Mouse (Mus musculus) right cerebral cortex, postnatal 14 days (tissue): ENCODE data around the gene Clec4a2.
"Not testable (repeated sequence)": the region's sequence is repeated elsewhere in the genome, so short reads cannot be mapped to it uniquely, and the experiment has no call there.

Source experiments
- DNase-seq: peaks from one replicate; pipeline ENCODE4 v3.0.0; 2022

Clec4a2 gene

DNA sequence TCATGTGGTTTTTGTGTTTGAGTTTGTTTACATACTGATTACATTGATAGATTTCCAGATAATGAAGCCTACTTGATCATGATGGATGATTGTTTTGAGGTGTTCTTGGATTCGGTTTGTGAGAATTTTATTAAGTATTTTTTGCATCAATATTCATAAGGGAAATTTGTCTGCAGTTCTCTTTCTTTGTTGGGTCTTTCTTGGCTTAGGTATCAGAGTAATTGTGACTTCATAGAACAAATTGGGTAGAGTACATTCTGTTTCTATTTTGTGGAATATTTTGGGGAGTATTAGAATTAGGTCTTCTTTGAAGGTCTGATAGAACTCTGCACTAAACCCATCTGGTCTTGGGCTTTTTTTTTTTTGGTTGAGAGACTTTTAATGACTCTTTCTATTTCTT lies at the start of gene Clec4a2:
TSS of gene Clec4a2 (plus strand) at position 301 of the 400 bp plus-strand sequence.
- not testable (repeated sequence) for DNase-seq

- DNase-seq = no peak
Measured at GRCm38 (mm10) chr6:123095125-123095843, 10.9 kb upstream of the Clec4a2 start.

DNA sequence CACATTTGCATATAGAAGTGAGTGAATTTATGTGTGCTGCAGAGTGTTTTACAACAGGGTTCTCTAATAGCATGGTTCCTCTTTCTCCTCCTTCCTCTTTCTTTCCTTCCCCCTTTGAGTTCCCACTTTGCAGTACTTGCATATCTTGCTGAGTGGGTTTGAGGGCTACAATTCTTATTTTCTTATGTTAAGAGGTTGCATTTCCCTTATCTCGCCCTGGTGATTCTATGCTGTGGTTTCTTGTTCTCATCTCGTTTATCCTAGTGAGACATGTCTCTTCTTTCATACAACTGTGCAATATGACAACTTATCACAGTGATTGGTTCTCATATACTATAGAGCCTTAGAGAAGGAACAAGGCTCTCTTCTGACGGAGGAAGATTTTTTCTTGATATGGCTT lies 17.0 kb downstream of the Clec4a2 start:
- DNase-seq = no peak

GRCm38 (mm10) chr6:123127173-123127572 lies 20.9 kb downstream of the Clec4a2 start:
- DNase-seq = no peak

- DNase-seq = not testable (repeated sequence)
Measured at GRCm38 (mm10) chr6:123137766-123138526, 31.7 kb downstream of the Clec4a2 start.

DNA sequence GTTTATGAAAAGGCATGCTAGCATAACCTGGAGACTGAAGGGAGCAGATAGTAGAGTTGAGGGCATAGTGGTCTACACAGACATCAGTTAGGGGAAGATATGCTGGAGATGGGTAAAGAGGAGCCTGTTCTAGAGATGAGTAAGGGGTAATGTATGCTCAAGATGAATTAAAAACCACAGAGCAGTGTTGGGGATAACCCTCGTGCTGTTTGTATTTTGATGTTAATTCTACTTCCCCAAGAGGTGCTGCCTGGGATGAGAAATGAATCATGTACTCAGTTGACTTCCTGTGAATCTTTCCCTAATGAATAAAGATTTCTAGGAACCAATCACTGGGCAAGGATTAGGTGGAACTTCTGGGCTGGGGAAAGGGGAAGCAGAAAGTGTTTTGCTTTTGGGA lies 63.9 kb downstream of the Clec4a2 start:
- DNase-seq = no peak

DNA sequence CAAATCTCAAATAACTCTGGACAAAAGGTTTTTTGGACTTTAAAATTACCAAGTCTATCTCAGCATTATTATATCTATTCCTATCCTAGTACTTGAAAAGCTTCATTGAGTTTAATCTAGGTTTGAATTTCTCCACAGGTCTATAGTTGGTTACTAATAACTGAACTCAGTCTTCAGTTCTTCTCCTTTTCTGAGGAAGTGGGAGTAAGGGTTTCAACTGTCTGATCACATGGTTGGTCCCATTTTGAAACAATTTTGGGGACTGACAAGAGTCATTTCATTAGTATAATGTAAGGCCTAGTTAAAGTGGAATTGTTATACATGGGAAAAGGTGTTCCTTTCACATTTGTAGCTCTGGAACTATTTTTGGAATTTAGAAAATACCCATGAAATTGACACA lies 64.8 kb downstream of the Clec4a2 start:
- no peak for DNase-seq

DNA sequence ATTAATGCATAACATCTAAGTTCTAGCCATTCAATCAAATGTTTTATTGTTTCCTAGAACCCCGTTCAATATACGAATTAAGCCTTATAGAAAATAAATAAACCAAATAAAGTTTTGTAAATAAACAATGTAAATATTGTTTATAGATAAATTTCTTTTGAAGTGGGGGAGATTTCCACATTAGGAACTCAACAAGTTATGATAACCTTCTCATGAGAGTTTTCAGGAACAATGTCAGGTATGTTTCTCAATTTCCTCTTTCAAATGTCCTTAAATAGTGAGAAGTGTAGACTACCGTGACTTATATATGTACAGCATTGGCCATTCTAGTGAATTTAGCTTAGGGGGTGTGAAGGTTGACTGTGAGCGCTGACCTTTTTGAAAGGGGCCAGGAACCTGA lies 66.4 kb downstream of the Clec4a2 start, which contains the start of gene Clec4b2:
TSS of gene Clec4b2 (plus strand) at position 301 of the 400 bp plus-strand sequence.
- no peak for DNase-seq

DNA sequence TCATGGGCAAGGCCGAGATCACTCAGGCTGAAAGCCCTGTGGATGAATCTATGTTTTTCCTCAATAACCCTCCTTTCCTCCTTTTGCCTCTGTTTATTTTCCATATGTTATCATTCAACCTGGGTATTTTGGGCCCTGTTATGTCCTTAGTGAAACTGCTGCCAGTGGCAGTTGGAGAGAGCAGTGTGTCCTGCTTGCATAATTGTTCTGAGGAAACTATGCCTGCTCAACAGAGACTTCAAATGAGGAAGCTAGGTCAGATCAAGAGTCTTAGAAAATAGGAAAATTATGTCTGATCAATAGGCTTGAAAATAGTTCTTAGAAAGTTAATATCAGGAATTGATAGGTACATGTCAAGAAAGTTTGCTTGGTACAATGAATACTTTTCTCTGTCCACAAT lies 69.3 kb downstream of the Clec4a2 start:
- DNase-seq = no peak

GRCm38 (mm10) chr6:123184862-123185261 lies 78.6 kb downstream of the Clec4a2 start:
- DNase-seq = not testable (repeated sequence)
